Mouse (Mus musculus): ENCODE measurements at regions not wholly inside any gene's neighbourhood (a gene's known extent, or its start where the extent isn't known, plus 50 kb on each side); places are given as distances from the start of the nearest gene placed in this dataset.
"Not testable (repeated sequence)": the region's sequence is repeated elsewhere in the genome, so short reads cannot be mapped to it uniquely, and the experiment has no call there.

GRCm38 (mm10) chr10:46114631-46115130, 537.1 kb downstream of the Hace1 start:
- DNase-seq, result no peak

GRCm38 (mm10) chr10:46122409-46122808, 544.8 kb downstream of the Hace1 start:
- not testable (repeated sequence) for DNase-seq

GRCm38 (mm10) chr10:46123795-46124194, 546.2 kb downstream of the Hace1 start:
- no peak for DNase-seq

DNA sequence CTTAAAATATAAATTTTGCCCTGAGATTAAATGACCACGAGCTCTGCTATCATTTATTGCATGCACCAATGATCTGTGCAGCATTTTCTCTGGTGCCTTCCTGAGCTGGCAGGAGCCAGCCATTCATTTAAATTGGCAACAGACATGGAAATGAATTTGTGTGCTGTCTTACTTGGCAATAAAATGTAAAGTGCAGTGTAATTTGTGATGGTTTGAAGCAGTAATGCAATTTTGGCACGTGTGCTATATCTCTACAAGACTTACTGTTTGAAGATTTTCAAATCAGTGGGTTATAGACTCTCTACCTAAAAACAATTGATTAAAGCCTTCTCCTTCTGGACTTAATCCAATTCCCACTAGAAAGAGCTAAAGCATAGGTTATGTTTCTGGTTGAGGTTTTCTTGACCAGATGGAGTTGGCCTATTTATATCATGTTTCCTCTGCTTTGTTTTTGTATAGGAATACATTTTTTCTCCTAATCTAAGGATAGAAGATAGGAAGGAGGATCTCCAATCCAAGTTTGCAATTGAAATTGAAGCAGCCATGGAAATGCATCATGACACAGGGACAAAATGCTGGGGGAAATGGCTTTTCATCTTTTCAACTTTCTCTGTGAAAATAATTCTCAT, 557.6 kb downstream of the Hace1 start:
- DNase-seq, result peak; percentile 2 to 12

GRCm38 (mm10) chr10:46174035-46174434, 596.4 kb downstream of the Hace1 start:
- DNase-seq, result peak; percentile 37 to 38

DNA sequence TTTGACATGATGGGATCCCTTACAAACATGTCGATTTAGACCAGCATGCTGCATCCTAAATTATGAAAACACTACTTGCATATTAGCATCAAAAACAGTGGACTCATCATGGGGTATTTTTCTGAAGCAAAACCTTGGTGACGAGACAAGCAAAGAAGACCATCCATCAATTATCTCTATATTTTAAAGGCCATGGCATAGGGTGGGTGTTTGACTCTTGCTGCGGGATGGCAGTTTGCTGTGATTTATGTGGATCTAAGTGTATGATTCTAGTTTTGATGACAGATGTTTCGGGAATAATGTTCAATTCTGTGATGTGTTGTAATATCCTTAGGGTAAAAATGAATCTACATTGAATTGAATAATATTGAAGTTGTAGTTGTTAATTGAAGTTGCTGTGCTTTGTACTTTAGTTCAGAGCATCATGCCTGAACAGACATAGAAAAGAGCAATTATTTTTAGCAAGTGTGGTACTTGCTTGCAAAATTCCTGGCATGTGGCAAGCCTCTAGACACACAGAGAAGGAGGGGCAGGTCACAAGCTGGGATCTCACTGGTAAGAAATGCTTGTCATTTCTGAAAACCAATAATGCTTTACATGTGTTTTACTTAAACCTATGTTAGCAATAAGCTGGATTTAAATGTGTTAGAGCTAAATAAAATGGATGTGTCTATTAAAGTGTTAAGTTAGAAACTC, 608.3 kb downstream of the Hace1 start:
- DNase-seq, result no peak

DNA sequence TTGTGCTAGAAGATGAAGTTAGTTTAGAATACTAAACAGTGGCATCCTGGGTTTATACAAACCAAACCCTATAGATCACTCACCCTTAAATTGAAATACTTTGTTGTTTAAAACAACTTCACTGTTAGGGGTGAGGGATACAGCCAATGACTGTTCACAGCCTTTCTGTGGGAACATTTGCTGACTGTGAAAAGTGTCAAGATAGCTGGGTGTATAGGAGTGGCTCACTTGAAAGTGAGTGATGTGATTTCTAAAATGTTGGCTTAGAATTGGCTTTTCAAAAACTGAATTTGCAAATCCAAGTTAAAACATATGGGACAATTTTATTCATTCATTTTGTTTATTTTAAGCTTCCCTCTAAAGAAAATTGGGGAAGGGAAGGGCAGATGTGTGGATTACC, 616.5 kb downstream of the Hace1 start:
- no peak for DNase-seq

DNA sequence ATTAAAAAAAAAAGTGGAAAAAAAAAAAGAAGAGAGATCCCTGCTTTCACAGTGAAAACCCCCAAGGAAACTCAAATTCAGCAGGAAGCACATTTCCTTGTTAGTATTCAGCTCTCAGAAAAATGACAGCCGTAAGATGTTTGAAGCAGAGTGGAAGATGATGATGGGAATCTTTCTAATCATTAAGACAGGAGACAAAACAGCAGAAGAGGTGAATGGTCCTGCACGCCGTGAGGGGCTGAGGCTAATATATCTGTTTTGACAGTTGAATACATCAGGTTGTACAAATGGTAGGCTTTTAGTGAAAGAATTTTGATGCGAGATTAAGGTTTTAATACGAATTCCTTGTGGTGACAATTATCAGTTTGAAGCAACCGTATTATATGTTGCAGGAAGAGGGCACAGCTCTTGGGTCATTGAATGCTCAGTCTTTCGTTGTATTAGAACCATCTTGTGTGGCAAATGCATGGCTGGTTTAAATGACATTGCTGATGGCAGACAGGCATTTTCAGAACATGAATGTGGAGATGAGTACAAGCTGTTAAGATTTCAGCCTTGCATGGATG, 649.3 kb downstream of the Hace1 start:
- DNase-seq, result no peak

GRCm38 (mm10) chr10:46229608-46230007, 652.0 kb downstream of the Hace1 start:
- DNase-seq, result peak in 1 of 2 experiments; percentile 12

GRCm38 (mm10) chr10:46235581-46235980, 658.0 kb downstream of the Hace1 start:
- no peak for DNase-seq

DNA sequence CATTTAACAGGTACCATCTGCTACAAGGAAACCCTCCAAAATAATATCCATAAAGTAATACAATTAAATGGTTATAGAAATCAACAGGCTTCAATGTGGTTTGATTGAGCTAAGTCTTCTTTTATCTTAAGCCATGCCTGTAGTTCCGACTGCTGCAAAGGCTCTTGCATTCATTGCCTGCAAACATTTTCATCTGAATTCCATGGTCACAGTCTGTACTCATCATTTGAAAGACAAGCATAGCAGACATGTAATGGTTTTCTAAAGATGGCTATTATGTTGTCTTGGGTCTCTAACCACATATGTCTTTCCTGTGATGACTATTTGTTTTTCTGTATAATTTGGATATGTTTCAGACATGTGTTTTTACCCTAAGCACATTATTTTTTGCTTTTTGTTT, 677.9 kb downstream of the Hace1 start:
- no peak for DNase-seq

- no peak for DNase-seq
Observed at GRCm38 (mm10) chr10:46269710-46270109, 692.1 kb downstream of the Hace1 start.

DNA sequence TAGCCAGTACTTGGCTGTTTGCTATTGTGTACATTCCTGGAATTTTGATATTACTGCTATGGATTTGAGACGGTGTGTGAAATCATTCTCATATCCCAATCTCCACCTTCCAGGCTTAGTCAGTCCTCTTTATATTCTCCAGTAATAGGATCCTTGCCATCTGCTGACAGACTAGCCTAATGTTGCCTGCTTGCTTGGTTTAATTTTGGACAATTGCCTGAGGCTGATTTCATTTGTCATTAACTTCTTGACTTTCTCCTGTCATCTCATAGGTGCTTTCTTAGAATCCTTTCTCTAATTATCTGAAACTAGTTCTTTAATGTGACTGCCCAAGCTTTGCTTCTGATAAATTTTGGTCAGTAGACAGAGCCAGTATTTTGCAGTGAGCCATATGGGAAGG, 696.2 kb downstream of the Hace1 start:
- no peak for DNase-seq

DNA sequence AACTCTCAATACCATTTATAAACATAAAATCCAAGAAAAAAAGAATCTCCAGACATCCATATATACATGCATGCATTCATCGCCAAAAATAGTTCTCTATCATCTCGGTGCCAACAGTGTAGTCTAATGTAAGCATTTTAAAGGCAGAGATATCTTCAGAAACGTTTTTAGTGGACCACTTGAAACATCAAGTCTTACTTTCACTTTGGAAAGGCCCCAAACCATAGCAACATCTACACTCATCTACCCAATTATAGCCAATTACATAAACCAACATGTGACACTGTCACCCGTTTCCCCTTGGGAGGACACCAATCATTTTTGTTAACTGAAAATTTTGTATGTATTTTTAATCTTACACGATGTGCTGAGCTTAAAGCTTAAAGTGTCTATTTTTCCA, 716.7 kb downstream of the Hace1 start:
- no peak for DNase-seq

DNA sequence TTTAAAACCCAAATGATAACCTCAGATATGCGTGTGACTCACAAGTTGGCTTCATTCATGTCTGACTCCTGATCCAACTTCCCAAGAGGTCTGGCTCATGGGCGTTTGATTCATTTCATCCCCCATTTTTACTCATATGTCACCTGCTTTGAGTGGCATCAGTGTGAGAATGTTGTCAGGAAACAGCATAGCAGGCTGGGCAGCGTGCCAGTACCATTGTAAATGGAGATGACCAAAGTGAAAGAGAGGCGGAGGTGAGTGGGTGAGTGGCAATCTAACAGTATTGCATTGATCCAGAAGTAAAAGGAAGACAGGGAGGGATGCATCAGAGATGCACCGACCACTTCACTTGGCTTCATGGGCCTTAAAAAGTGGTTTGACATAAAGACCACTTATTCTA, 720.7 kb downstream of the Hace1 start:
- DNase-seq, result peak; percentile 35 to 43

- DNase-seq, result no peak
Observed at GRCm38 (mm10) chr10:46299521-46299920, 721.9 kb downstream of the Hace1 start.

- DNase-seq, result no peak
Observed at GRCm38 (mm10) chr10:46320328-46321038, 742.9 kb downstream of the Hace1 start.

GRCm38 (mm10) chr10:46321040-46321439, 743.4 kb downstream of the Hace1 start:
- no peak for DNase-seq

DNA sequence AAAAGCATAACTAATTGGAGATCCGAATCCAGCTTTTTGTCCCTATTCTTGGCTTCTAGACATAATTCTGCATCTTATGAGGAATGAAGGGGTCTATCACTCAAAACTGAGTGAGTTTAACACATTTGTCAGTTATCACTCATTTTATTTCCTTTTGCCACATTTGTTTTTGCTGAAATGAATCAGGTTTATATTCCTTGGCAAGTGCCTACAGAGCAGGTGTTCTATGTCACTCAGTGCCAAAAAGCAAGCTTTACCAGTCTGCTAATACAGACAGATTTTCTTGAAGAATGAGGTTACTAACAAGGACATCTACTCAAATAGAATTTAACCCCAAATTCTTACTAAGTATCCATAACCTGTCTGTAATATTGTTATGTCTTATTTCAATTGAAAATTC, 751.4 kb downstream of the Hace1 start:
- DNase-seq, result peak; percentile 19 to 45

DNA sequence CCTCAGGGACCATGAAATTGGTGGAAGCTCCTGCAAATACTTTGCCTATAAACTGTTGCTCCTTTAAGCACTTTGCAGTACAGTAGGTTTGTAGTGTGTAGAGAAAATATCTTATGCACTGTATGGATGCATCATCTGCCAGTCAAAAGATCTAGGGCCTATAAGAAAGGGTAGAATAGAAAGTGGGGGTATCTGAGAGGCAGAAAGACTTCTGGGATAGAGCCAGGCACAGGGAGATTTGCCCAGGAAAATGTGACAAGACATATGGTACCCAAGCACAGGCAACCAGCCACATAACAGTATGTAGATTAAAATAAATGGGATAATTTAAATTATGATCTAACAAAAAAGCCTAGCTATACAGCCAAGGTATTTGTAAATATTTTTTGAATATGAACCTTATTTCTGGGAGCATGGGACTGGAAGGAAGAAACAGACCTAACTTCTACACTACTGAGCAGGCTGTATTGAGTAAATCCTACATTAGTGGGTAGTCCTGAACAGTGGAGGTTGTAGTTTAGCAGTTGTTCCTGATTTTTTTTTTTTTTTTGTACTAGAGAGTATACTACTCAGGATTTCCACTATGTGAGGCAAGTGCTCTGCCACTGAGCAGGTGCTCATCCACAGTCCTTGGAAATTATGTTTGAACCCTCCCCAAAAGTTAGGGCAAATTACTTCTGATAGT, 754.1 kb downstream of the Hace1 start:
- DNase-seq, result peak; percentile 51 to 54

DNA sequence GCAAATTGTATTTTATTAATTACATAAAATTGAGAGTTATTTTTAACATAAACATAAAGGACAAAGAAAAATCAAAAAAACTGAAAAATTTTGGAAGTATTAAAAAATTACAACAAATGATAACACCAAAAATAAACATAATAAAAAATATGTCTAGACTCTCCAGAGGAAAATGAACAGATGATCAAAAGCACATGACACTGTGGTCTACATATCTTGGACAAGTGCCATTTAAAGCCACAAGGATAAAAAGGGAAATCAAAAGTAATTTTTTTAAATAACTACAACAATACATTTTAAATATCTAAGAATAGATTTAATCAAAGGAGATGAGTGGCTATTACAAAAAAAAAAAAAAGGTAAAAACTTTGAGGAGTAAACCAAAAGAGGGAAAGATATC, 755.6 kb downstream of the Hace1 start:
- DNase-seq, result no peak

GRCm38 (mm10) chr10:46345315-46345714, 767.7 kb downstream of the Hace1 start:
- DNase-seq, result peak in 1 of 2 experiments; percentile 23

DNA sequence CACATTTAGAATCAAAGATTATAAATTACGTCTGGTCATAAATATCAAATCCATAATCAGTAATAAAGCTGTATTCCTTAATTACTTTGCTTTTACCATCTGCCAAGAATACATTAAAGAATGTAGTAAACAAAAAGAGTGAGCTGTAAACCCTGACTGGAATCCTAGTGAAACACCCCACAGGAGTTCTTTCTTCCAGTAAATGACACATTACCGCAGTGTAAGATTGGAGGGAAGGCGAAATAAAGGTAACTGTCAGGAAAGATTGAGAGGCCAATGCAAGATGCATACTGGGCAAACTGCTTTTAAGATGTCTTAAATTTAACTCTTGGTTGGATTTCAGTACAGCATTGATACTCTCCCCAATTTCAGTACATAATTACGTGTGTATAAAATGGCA, 772.0 kb downstream of the Hace1 start:
- DNase-seq, result no peak

All from cerebellum, postnatal 36 days (tissue).